Mouse (Mus musculus) liver (tissue): ENCODE data around the gene Rhox4c.
"Not testable (repeated sequence)": the region's sequence is repeated elsewhere in the genome, so short reads cannot be mapped to it uniquely, and the experiment has no call there.

Experiments used
- DNase-seq: peaks from one replicate; pipeline ENCODE4 v3.0.0-alpha.2; 2020; ENCODE audit warnings: mixed read lengths

Rhox4c gene

DNA sequence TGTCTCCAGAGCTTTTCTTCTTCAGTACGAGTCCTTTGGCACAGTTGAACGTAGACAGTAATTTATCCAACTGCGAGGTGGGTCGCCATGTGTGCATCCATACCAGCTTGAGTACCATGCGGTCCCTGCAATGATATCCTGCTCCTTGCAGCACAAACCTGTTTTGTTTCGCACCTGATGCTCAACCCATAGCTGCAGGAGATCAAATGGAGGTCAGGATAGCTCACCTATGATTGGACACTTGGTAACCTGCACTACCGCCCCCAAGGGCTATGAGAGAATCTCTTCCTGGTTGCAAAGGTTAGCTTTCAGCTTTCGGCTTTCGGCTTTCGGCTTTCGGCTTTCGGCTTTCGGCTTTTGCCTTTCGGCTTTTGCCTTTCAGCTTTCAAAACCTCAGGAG, at the start of gene Rhox4c:
Rhox4c (plus strand) TSS at position 301 of the 400 bp plus-strand sequence.
- DNase-seq: not testable (repeated sequence)

DNA sequence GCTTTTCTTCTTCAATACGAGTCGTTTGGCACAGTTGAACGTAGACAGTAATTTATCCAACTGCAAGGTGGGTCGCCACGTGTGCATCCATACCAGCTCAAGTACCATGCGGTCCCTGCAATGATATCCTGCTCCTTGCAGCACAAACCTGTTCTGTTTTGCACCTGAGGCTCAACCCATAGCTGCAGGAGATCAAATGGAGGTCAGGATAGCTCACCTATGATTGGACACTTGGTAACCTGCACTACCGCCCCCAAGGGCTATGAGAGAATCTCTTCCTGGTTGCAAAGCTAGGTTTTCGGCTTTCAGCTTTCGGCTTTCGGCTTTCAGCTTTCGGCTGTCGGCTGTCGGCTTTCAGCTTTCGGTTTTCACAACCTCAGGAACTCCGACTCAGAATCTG, 47.9 kb upstream of the Rhox4c start, which contains the start of gene Rhox4b:
Rhox4b (plus strand) TSS at position 301 of the 400 bp plus-strand sequence.
- not testable (repeated sequence) for DNase-seq

DNA sequence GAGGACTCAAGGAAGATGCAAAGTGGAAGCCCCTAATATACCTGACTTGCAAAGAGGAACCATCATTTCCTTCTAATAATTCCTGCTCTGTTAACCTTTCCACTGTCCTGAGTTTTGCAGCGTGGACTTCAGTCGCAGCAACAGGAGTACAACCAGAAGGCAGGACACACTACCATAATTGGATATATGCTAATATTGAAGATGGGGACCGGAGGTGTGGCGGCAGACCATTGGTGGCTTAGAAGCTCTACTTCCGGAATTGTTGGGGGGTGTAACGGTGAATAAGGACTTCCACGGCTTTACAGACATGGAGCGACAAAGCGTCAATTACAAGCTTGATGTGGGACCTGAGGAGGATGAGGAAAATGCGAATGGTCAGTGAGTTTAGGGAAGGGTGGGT, 26.8 kb upstream of the Rhox4c start, which contains the start of gene Rhox2c:
Rhox2c (plus strand) TSS at position 301 of the 400 bp plus-strand sequence.
- DNase-seq: not testable (repeated sequence)

DNA sequence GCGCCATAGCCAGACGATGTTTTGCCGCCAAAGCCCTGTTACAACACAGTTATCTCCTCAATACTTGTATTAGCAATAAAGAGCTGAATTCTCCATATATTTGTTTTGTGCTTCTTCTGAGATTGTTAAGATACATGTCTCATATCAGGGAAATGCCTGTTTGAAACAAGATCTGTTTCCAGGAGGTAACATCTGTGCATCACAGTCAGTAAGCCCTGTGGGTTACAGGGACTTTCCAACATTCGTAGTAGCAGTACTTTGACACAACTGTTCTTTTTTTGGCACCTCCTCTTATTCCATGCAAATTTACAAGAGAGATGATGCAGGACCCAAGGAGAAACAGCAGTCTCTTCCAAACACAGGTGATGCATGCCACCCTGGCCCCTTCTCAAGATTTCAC, 21.9 kb upstream of the Rhox4c start, which contains the start of gene Rhox3c:
Rhox3c (plus strand) TSS at position 301 of the 400 bp plus-strand sequence.
- not testable (repeated sequence) for DNase-seq

DNA sequence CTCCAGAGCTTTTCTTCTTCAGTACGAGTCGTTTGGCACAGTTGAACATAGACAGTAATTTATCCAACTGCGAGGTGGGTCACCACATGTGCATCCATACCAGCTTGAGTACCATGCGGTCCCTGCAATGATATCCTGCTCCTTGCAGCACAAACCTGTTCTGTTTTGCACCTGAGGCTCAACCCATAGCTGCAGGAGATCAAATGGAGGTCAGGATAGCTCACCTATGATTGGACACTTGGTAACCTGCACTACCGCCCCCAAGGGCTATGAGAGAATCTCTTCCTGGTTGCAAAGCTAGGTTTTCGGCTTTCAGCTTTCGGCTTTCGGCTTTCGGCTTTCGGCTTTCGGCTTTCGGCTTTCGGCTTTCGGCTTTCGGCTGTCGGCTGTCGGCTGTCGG, 33.9 kb downstream of the Rhox4c start, which contains the start of gene Rhox4d:
Rhox4d (plus strand) TSS at position 301 of the 400 bp plus-strand sequence.
- DNase-seq: not testable (repeated sequence)

DNA sequence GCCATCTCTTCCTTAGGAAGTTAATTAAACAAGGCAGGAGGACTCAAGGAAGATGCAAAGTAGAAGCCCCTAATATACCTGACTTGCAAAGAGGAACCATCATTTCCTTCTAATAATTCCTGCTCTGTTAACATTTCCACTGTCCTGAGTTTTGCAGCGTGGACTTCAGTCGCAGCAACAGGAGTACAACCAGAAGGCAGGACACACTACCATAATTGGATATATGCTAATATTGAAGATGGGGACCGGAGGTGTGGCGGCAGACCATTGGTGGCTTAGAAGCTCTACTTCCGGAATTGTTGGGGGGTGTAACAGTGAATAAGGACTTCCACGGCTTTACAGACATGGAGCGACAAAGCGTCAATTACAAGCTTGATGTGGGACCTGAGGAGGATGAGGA, 50.0 kb downstream of the Rhox4c start, which contains the start of gene Rhox2e:
Rhox2e (plus strand) TSS at position 301 of the 400 bp plus-strand sequence.
- not testable (repeated sequence) for DNase-seq
